Mouse (Mus musculus): Measurements from ENCODE around the gene Hikeshi. TPM values are rescaled to one million over a fixed set of nuclear protein-coding genes. Genes with fewer than 3 reads are reported as not detected.
A peak's percentile ranks its signal among the peaks of the same experiment; 100 is the strongest.

Gene Hikeshi
- total RNA-seq, 1 experiment: 127 TPM

DNA sequence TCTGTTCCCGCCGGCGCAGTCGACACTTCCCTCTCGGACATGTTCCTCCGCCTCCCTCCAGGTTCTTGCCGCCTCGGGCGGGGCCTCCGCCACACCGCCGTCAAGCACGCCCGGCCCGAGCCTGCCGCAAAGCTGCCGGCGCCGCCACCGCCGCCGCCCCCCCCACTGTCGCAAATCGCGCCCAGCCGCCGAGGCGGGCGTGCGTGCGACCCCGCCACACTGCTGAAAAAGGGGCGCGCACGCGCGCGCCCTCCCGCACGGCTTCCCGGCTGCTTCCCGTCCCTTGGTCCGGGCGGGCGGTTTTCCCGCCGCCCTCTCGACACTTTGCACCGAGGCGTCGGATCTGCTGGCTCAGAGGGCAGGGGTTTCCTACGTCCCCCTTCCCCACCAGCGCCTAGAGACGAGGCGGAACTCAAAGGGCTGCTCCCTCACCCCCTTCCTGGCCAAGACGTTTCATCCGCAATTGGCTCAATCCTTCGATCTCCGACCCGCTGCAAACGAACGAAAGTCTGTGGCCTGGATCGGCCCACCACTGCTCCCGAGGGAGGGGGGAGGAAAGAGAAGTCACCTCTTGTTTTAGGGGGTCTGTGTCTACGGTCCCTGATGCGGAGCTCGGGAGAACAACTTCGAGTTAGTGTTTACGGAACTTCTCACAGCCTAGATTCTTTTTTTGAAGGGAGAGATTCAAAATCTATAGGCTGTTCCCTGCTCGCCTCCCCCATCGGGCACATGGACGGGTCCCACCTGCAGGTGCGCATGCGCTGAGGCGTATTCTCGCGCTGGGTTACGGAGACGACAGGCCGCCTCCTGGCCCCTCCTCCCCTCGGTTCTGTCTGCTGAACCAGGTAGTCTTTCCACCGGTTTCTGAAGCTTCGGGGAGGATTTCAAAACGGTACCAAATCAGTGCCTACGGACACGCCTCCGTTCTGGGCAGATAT is 39.8 kb upstream of the Hikeshi start, which contains the start of gene Eed:
Gene Eed (minus strand): TSS at position 499 of the 938 bp plus-strand sequence.
- peak; percentile 91 for DNase-seq (ENCODE audit: low read depth, low spot score)
- in situ Hi-C loops (cut with MboI; ENCODE audit: low sequenced_read_pairs in 2 of 2, unreplicated experiment in 2 of 2): no loop called here
- H3K4me3 ChIP-seq (ENCODE audit: insufficient read depth in 1 of 2, low read depth in 1 of 2, low read length in 2 of 2, poor library complexity in 1 of 2, severe bottlenecking in 1 of 2): peak within 1 kb of the TSS; percentile 78 to 91
- no peaks in the 10 kb centered on the region for H3K9me3 ChIP-seq (ENCODE audit: control insufficient read depth, insufficient read depth, low read depth, low read length)
- TF ChIP-seq ZNF384 (IDR thresholded peaks at IDR 0.05; ENCODE audit: low read depth, low read length) (no peak), ZC3H11A (IDR thresholded peaks at IDR 0.05; ENCODE audit: borderline replicate concordance, low read depth, low read length) (no peak), HCFC1 (IDR thresholded peaks at IDR 0.05; ENCODE audit: borderline replicate concordance, insufficient read depth, low read length) (peak; percentile 54), MAFK (IDR thresholded peaks at IDR 0.05; ENCODE audit: insufficient read depth, low read depth, low read length) (no peak), CHD2 (IDR thresholded peaks at IDR 0.05; ENCODE audit: low read depth, low read length) (peak; percentile 56; the same call in 1 of the 2 replicates)
- peak within 1 kb of the TSS; percentile 100 for H3K27ac ChIP-seq (ENCODE audit: insufficient read depth, low read depth, low read length, poor library complexity, severe bottlenecking)
- H3K4me1 ChIP-seq (ENCODE audit: control insufficient read depth in 2 of 2, insufficient read depth in 2 of 2, low read length in 2 of 2, poor library complexity in 1 of 2): peaks cover 8 to 13% of the 10 kb centered on the region in 2 experiments; a peak in 3 of 4 replicates
- peak within 1 kb of the TSS; percentile 99 for H3K9ac ChIP-seq (ENCODE audit: insufficient read depth, low read depth, low read length, poor library complexity, severe bottlenecking)
- H3K36me3 ChIP-seq (ENCODE audit: control insufficient read depth, insufficient read depth, low read length, poor library complexity, severe bottlenecking): peaks cover 6% of the 10 kb centered on the region

DNA sequence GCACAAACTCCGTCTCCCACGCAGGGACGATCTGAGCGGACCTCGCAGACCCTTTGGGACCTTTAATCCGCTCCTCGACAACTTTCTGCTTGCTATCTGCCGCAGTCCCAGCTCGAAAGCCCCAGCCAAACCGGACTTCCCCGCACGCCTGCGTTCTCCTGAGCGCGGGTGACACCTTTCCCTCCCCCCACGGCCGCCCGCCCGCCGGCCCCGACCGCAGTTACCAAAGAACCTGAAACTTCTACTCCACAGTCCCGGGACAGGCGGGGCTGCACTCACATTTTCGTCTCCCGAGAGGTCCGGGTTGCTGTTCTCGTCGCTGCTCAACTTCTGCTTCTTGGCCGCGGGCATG is 39.1 kb upstream of the Hikeshi start:
- Histone ChIP-seq H3K27ac (ENCODE audit: insufficient read depth, low read depth, low read length, poor library complexity, severe bottlenecking) (peak overlapping the region; percentile 100), H3K4me1 (ENCODE audit: control insufficient read depth in 2 of 2, insufficient read depth in 2 of 2, low read length in 2 of 2, poor library complexity in 1 of 2) (peaks cover 8 to 13% of the 10 kb centered on the region in 2 experiments; a peak in 3 of 4 replicates), H3K9ac (ENCODE audit: insufficient read depth, low read depth, low read length, poor library complexity, severe bottlenecking) (peak overlapping the region; percentile 99), H3K9me3 (ENCODE audit: control insufficient read depth, insufficient read depth, low read depth, low read length) (no peaks in the 10 kb centered on the region), H3K36me3 (ENCODE audit: control insufficient read depth, insufficient read depth, low read length, poor library complexity, severe bottlenecking) (peaks cover 6% of the 10 kb centered on the region), H3K4me3 (ENCODE audit: insufficient read depth in 1 of 2, low read depth in 1 of 2, low read length in 2 of 2, poor library complexity in 1 of 2, severe bottlenecking in 1 of 2) (peak overlapping the region; percentile 78 to 91)
- in situ Hi-C loops (cut with MboI; ENCODE audit: low sequenced_read_pairs in 2 of 2, unreplicated experiment in 2 of 2): no loop called here
- no peak for TF ChIP-seq ZC3H11A (IDR thresholded peaks at IDR 0.05; ENCODE audit: borderline replicate concordance, low read depth, low read length)
- peak; percentile 17; the same call in 1 of the 2 replicates for TF ChIP-seq ZNF384 (IDR thresholded peaks at IDR 0.05; ENCODE audit: low read depth, low read length)
- DNase-seq (ENCODE audit: low read depth, low spot score): no peak

DNA sequence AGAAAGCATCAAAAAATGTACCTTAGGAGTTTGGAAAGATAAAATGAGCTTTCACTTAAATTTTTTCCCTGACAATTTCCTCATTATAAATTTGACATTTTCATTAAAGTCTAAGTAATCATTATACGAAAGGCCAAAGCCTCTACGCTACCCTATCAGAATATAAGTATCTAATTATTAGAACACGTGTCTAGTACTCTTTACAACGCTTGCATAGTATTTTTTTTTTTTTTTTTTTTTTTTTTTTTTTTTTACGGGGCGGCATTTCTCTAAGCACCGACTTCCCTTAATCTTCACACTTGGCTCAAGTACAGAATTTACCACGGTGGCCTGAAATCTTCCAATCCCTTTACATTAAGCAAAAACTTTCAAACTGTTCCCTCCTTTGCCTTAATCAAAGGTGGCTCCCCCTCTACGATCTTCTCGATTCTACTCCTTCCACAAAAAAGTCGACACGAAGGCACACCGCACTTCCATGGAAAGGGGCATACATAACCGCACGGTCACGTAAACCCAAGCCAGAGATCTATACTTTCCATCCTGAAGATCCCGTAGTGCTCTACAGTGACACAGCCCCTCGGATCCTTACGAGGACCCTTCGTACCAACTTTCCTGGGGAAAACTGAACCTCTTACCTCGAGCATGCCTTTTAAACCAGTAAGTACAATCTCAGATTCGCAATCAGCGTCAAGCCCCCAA is 38.6 kb upstream of the Hikeshi start:
- Histone ChIP-seq H3K4me3 (ENCODE audit: insufficient read depth in 1 of 2, low read depth in 1 of 2, low read length in 2 of 2, poor library complexity in 1 of 2, severe bottlenecking in 1 of 2) (peak overlapping the region; percentile 78 to 91), H3K9ac (ENCODE audit: insufficient read depth, low read depth, low read length, poor library complexity, severe bottlenecking) (peak overlapping the region; percentile 99), H3K9me3 (ENCODE audit: control insufficient read depth, insufficient read depth, low read depth, low read length) (no peaks in the 10 kb centered on the region), H3K36me3 (ENCODE audit: control insufficient read depth, insufficient read depth, low read length, poor library complexity, severe bottlenecking) (peaks cover 9% of the 10 kb centered on the region), H3K27ac (ENCODE audit: insufficient read depth, low read depth, low read length, poor library complexity, severe bottlenecking) (peak overlapping the region; percentile 100), H3K4me1 (ENCODE audit: control insufficient read depth in 2 of 2, insufficient read depth in 2 of 2, low read length in 2 of 2, poor library complexity in 1 of 2) (peaks cover 7 to 12% of the 10 kb centered on the region in 2 experiments; a peak in 3 of 4 replicates)
- DNase-seq (ENCODE audit: low read depth, low spot score): no peak
- TF ChIP-seq ZNF384 (IDR thresholded peaks at IDR 0.05; ENCODE audit: low read depth, low read length) (peak; percentile 92), CHD2 (IDR thresholded peaks at IDR 0.05; ENCODE audit: low read depth, low read length) (no peak)
- in situ Hi-C loops (cut with MboI; ENCODE audit: low sequenced_read_pairs in 2 of 2, unreplicated experiment in 2 of 2): no loop called here

DNA sequence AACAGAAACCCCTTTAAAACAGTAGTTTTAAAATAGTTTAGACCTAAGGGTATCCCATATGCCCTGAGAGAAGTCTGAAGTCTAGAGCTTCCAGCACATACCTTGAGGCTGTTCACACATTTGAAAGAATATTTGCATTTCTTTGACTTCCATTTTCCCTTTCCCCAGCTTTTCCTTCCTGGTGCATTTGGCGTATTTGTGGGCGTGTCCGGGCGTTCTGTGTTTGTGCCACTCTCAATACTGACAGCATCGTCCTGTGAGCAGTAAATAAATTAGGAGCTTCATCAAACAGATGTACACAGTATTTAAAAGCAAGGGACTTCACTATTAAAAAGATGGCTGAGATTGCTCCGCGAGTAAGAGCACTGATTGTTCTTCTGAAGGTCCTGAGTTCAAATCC is 35.8 kb upstream of the Hikeshi start:
- Histone ChIP-seq H3K36me3 (ENCODE audit: control insufficient read depth, insufficient read depth, low read length, poor library complexity, severe bottlenecking) (peaks cover 28% of the 10 kb centered on the region), H3K9ac (ENCODE audit: insufficient read depth, low read depth, low read length, poor library complexity, severe bottlenecking) (no peak overlapping the region; the same call in 1 of the 2 replicates)

More for the DNA sequence above, 35.8 kb upstream of the Hikeshi start:
- no peak for TF ChIP-seq MAFK (IDR thresholded peaks at IDR 0.05; ENCODE audit: insufficient read depth, low read depth, low read length)
- TF ChIP-seq HCFC1 (IDR thresholded peaks at IDR 0.05; ENCODE audit: borderline replicate concordance, insufficient read depth, low read length): no peak
- TF ChIP-seq ZNF384 (IDR thresholded peaks at IDR 0.05; ENCODE audit: low read depth, low read length): no peak
- no peak for TF ChIP-seq CHD2 (IDR thresholded peaks at IDR 0.05; ENCODE audit: low read depth, low read length)
- no peak for TF ChIP-seq ZC3H11A (IDR thresholded peaks at IDR 0.05; ENCODE audit: borderline replicate concordance, low read depth, low read length)
- peak overlapping the region in 1 of 2 experiments; percentile 44; a peak in 1 of 4 replicates for H3K4me3 ChIP-seq (ENCODE audit: insufficient read depth in 1 of 2, low read depth in 1 of 2, low read length in 2 of 2, poor library complexity in 1 of 2, severe bottlenecking in 1 of 2)
- in situ Hi-C loops (cut with MboI; ENCODE audit: low sequenced_read_pairs in 2 of 2, unreplicated experiment in 2 of 2): no loop called here
- no peak for DNase-seq (ENCODE audit: low read depth, low spot score)
- peaks cover 8 to 13% of the 10 kb centered on the region in 2 experiments; a peak in 3 of 4 replicates for H3K4me1 ChIP-seq (ENCODE audit: control insufficient read depth in 2 of 2, insufficient read depth in 2 of 2, low read length in 2 of 2, poor library complexity in 1 of 2)
- H3K9me3 ChIP-seq (ENCODE audit: control insufficient read depth, insufficient read depth, low read depth, low read length): no peaks in the 10 kb centered on the region
- no peak overlapping the region; the same call in 1 of the 2 replicates for H3K27ac ChIP-seq (ENCODE audit: insufficient read depth, low read depth, low read length, poor library complexity, severe bottlenecking)

Measured in ES-E14 (cell line).